Mouse (Mus musculus): Measurements from ENCODE around the gene H2afx. TPM values are rescaled to one million over a fixed set of nuclear protein-coding genes. Genes with fewer than 3 reads are reported as not detected.

H2afx gene
- polyA plus RNA-seq, 1 experiment from 2014 or later = 278 TPM

GRCm38 (mm10) chr9:44343290-44343689 is 8.8 kb downstream of the H2afx start:
- Histone ChIP-seq H3K9ac (ENCODE audit: low read depth, low read length) (peak overlapping the region; percentile 87), H3K36me3 (ENCODE audit: control insufficient read depth, insufficient read depth, low read length) (peaks cover 14% of the 10 kb centered on the region), H3K4me2 (ENCODE audit: low read depth, low read length) (peak overlapping the region; percentile 62), H3K9me3 (ENCODE audit: control insufficient read depth, low read length) (no peaks in the 10 kb centered on the region), H3K4me1 (ENCODE audit: control insufficient read depth, insufficient read depth, low read length) (peaks cover 10% of the 10 kb centered on the region), H3K27me3 (replicated peaks; ENCODE audit: control insufficient read depth, insufficient read depth, low read length) (no peaks in the 10 kb centered on the region), H3K4me3 (ENCODE audit: low read length) (peak overlapping the region; percentile 84), H3K27ac (ENCODE audit: low read length) (peak overlapping the region; percentile 99)
- 6% methylated on average over 6 of the region's 6 CpGs for WGBS
- peak; percentile 61 for ATAC-seq

- H3K9me3 ChIP-seq (ENCODE audit: control insufficient read depth, low read length) = no peaks in the 10 kb centered on the region
- H3K9ac ChIP-seq (ENCODE audit: low read depth, low read length) = peak within 1 kb of the TSS; percentile 87
- peak within 1 kb of the TSS; percentile 99 for H3K27ac ChIP-seq (ENCODE audit: low read length)
- WGBS = under 1% methylated on average over 39 of the region's 39 CpGs
- peak; percentile 98 for ATAC-seq
- H3K4me1 ChIP-seq (ENCODE audit: control insufficient read depth, insufficient read depth, low read length) = peaks cover 10% of the 10 kb centered on the region
- H3K4me3 ChIP-seq (ENCODE audit: low read length) = peak within 1 kb of the TSS; percentile 84
- H3K36me3 ChIP-seq (ENCODE audit: control insufficient read depth, insufficient read depth, low read length) = peaks cover 14% of the 10 kb centered on the region
- no peaks in the 10 kb centered on the region for H3K27me3 ChIP-seq (replicated peaks; ENCODE audit: control insufficient read depth, insufficient read depth, low read length)
- H3K4me2 ChIP-seq (ENCODE audit: low read depth, low read length) = peak within 1 kb of the TSS; percentile 62
Measured at GRCm38 (mm10) chr9:44343781-44344421, 9.4 kb downstream of the H2afx start, which contains the start of gene Hmbs. TSS of gene Hmbs (minus strand) at chr9:44344228.

DNA sequence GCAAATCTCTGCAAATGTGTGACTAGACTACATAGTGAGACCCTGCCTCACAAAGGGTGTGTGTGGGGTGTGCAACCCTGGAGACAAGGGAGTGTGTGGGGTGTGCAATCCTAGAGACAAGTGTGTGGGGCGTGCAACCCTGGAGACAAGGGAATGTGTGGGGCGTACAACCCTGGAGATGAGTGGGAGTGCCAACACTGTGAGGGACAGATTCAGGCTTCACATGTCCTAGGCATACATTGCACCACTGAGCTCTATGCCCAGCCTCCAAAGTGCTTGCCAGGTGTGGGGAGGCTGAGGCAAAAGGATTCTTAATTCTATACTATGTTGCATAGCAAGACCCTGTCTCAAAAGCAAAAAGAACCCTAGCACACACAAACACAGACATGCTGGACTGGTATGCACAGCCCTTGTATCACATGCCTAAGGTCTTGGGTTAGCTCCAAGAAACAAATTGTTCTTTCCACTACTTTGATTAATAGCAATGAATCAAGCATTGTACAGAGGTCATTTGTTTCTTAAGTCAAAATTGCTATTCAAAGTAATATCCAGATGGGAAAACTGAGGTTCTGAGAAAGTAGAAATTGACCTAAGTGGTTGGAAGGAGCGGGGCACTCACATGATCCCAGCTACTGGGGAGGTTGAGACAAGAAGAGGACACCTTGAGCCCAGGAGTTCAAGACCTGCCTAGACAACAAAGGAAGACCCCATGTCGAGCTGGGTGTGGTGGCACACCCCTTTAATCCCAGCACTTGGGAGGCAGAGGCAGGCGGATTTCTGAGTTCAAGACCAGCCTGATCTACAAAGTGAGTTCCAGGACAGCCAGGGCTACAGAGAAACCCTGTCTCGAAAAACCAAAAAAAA is 11.3 kb downstream of the H2afx start:
- 82% methylated on average over 6 of the region's 6 CpGs for WGBS
- Histone ChIP-seq H3K4me1 (ENCODE audit: control insufficient read depth, insufficient read depth, low read length) (peaks cover 10% of the 10 kb centered on the region), H3K27ac (ENCODE audit: low read length) (no peak overlapping the region), H3K9me3 (ENCODE audit: control insufficient read depth, low read length) (no peaks in the 10 kb centered on the region), H3K27me3 (replicated peaks; ENCODE audit: control insufficient read depth, insufficient read depth, low read length) (no peaks in the 10 kb centered on the region), H3K9ac (ENCODE audit: low read depth, low read length) (no peak overlapping the region), H3K36me3 (ENCODE audit: control insufficient read depth, insufficient read depth, low read length) (peaks cover 22% of the 10 kb centered on the region), H3K4me2 (ENCODE audit: low read depth, low read length) (no peak overlapping the region), H3K4me3 (ENCODE audit: low read length) (no peak overlapping the region)
- ATAC-seq = no peak

- 95% methylated on average over 9 of the region's 9 CpGs for WGBS
- no peak overlapping the region for H3K9ac ChIP-seq (ENCODE audit: low read depth, low read length)
- H3K9me3 ChIP-seq (ENCODE audit: control insufficient read depth, low read length) = no peaks in the 10 kb centered on the region
- no peak for ATAC-seq
- no peak overlapping the region for H3K27ac ChIP-seq (ENCODE audit: low read length)
- H3K4me2 ChIP-seq (ENCODE audit: low read depth, low read length) = no peak overlapping the region
- no peak overlapping the region for H3K4me3 ChIP-seq (ENCODE audit: low read length)
- peaks cover 8% of the 10 kb centered on the region for H3K4me1 ChIP-seq (ENCODE audit: control insufficient read depth, insufficient read depth, low read length)
- H3K27me3 ChIP-seq (replicated peaks; ENCODE audit: control insufficient read depth, insufficient read depth, low read length) = no peaks in the 10 kb centered on the region
- H3K36me3 ChIP-seq (ENCODE audit: control insufficient read depth, insufficient read depth, low read length) = peaks cover 24% of the 10 kb centered on the region
Measured at GRCm38 (mm10) chr9:44347166-44347565, 12.7 kb downstream of the H2afx start.

GRCm38 (mm10) chr9:44347621-44348020 is 13.1 kb downstream of the H2afx start:
- no peak overlapping the region for H3K4me3 ChIP-seq (ENCODE audit: low read length)
- H3K27ac ChIP-seq (ENCODE audit: low read length) = no peak overlapping the region
- no peaks in the 10 kb centered on the region for H3K27me3 ChIP-seq (replicated peaks; ENCODE audit: control insufficient read depth, insufficient read depth, low read length)
- ATAC-seq = no peak
- H3K9me3 ChIP-seq (ENCODE audit: control insufficient read depth, low read length) = no peaks in the 10 kb centered on the region
- peaks cover 24% of the 10 kb centered on the region for H3K36me3 ChIP-seq (ENCODE audit: control insufficient read depth, insufficient read depth, low read length)
- no peak overlapping the region for H3K4me2 ChIP-seq (ENCODE audit: low read depth, low read length)
- peaks cover 3% of the 10 kb centered on the region for H3K4me1 ChIP-seq (ENCODE audit: control insufficient read depth, insufficient read depth, low read length)
- WGBS = 88% methylated on average over 4 of the region's 4 CpGs
- H3K9ac ChIP-seq (ENCODE audit: low read depth, low read length) = no peak overlapping the region

DNA sequence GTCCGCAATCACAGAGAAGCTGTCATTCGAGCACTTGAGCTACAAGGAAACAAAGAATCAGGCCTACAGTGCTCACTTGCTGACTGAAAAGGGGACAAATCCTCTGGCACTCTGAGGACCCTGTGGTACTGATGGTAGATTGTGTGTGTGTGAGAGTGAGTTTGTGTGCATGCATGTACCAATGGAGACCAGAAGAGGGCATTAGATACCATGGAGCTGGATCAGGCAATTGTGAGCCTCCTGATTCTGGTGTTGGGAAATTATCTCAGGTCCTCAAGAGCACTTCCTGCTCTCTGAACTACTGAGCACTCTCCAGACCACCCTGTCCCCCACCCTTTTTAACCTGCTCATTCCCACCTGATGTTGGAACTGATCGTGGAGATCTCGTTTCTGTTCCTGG is 14.1 kb downstream of the H2afx start:
- Histone ChIP-seq H3K9ac (ENCODE audit: low read depth, low read length) (no peak overlapping the region), H3K4me2 (ENCODE audit: low read depth, low read length) (no peak overlapping the region), H3K9me3 (ENCODE audit: control insufficient read depth, low read length) (no peaks in the 10 kb centered on the region), H3K4me3 (ENCODE audit: low read length) (no peak overlapping the region), H3K36me3 (ENCODE audit: control insufficient read depth, insufficient read depth, low read length) (peaks cover 27% of the 10 kb centered on the region), H3K27ac (ENCODE audit: low read length) (no peak overlapping the region), H3K27me3 (replicated peaks; ENCODE audit: control insufficient read depth, insufficient read depth, low read length) (no peaks in the 10 kb centered on the region), H3K4me1 (ENCODE audit: control insufficient read depth, insufficient read depth, low read length) (no peaks in the 10 kb centered on the region)
- no peak for ATAC-seq
- WGBS = 94% methylated on average over 4 of the region's 4 CpGs

DNA sequence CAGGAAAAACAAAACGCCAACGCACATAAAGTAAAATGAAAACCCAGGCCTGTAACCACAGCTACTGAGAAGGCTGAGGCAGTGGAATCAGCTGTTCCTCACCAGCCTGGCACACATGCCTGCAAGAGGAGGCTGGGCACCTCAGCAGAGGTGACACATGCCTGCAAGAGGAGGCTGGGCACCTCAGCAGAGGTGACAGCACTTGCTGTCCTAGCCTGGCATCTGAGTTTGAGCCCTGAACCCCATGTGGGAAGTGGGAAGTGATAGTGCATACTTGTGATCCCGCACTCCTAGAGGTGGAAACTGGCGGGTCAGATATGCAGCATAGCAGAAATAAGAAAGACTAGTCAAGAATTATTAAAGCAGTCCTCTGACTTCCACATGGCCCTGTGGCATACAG is 16.9 kb downstream of the H2afx start:
- no peaks in the 10 kb centered on the region for H3K27me3 ChIP-seq (replicated peaks; ENCODE audit: control insufficient read depth, insufficient read depth, low read length)
- whole genome bisulfite sequencing = 95% methylated on average over 4 of the region's 4 CpGs
- no peak for ATAC-seq

DNA sequence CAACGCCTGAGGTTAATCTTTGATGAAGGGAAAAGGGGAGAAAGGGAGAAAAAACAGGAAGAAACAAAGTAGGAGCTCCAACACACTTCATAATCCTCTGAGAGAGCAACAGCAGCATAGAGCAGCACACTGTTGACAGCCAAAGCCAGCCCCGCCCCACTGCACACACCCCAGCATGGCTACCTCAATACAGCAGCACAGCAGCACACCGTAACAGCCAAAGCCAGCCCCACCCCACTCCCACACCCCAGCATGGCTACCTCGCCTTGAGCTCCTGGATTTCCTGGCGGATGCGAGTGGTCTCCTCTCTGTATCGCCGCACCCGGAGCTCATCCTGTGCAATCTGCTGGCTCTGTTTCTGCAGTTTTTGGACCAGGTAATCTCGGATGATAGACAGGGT is 17.8 kb downstream of the H2afx start:
- no peak overlapping the region for H3K4me3 ChIP-seq (ENCODE audit: low read length)
- no peaks in the 10 kb centered on the region for H3K4me1 ChIP-seq (ENCODE audit: control insufficient read depth, insufficient read depth, low read length)
- H3K9me3 ChIP-seq (ENCODE audit: control insufficient read depth, low read length) = no peaks in the 10 kb centered on the region
- no peak for ATAC-seq
- H3K27me3 ChIP-seq (replicated peaks; ENCODE audit: control insufficient read depth, insufficient read depth, low read length) = no peaks in the 10 kb centered on the region
- H3K4me2 ChIP-seq (ENCODE audit: low read depth, low read length) = no peak overlapping the region
- no peak overlapping the region for H3K27ac ChIP-seq (ENCODE audit: low read length)
- WGBS = 86% methylated on average over 10 of the region's 10 CpGs
- no peak overlapping the region for H3K9ac ChIP-seq (ENCODE audit: low read depth, low read length)
- H3K36me3 ChIP-seq (ENCODE audit: control insufficient read depth, insufficient read depth, low read length) = peaks cover 47% of the 10 kb centered on the region

More for the DNA sequence above, 16.9 kb downstream of the H2afx start:
- Histone ChIP-seq H3K4me2 (ENCODE audit: low read depth, low read length) (no peak overlapping the region), H3K4me3 (ENCODE audit: low read length) (no peak overlapping the region), H3K9me3 (ENCODE audit: control insufficient read depth, low read length) (no peaks in the 10 kb centered on the region), H3K4me1 (ENCODE audit: control insufficient read depth, insufficient read depth, low read length) (no peaks in the 10 kb centered on the region), H3K9ac (ENCODE audit: low read depth, low read length) (no peak overlapping the region), H3K36me3 (ENCODE audit: control insufficient read depth, insufficient read depth, low read length) (peaks cover 47% of the 10 kb centered on the region), H3K27ac (ENCODE audit: low read length) (no peak overlapping the region)

- no peak for ATAC-seq
- H3K9ac ChIP-seq (ENCODE audit: low read depth, low read length) = no peak overlapping the region
- H3K4me3 ChIP-seq (ENCODE audit: low read length) = no peak overlapping the region
- peaks cover 46% of the 10 kb centered on the region for H3K36me3 ChIP-seq (ENCODE audit: control insufficient read depth, insufficient read depth, low read length)
- 92% methylated on average over 6 of the region's 6 CpGs for WGBS
- no peaks in the 10 kb centered on the region for H3K9me3 ChIP-seq (ENCODE audit: control insufficient read depth, low read length)
- H3K27ac ChIP-seq (ENCODE audit: low read length) = no peak overlapping the region
- H3K4me2 ChIP-seq (ENCODE audit: low read depth, low read length) = no peak overlapping the region
- no peaks in the 10 kb centered on the region for H3K27me3 ChIP-seq (replicated peaks; ENCODE audit: control insufficient read depth, insufficient read depth, low read length)
- no peaks in the 10 kb centered on the region for H3K4me1 ChIP-seq (ENCODE audit: control insufficient read depth, insufficient read depth, low read length)
Measured at GRCm38 (mm10) chr9:44353142-44353541, 18.6 kb downstream of the H2afx start.
